Mouse (Mus musculus): ENCODE measurements around the gene Nuak1. TPM values are rescaled to one million over a fixed set of nuclear protein-coding genes. Genes with fewer than 3 reads are reported as not detected.
A peak's percentile ranks its signal among the peaks of the same experiment; 100 is the strongest.

Nuak1 gene
- polyA plus RNA-seq, 1 experiment from 2014 or later: 3.0 TPM

DNA sequence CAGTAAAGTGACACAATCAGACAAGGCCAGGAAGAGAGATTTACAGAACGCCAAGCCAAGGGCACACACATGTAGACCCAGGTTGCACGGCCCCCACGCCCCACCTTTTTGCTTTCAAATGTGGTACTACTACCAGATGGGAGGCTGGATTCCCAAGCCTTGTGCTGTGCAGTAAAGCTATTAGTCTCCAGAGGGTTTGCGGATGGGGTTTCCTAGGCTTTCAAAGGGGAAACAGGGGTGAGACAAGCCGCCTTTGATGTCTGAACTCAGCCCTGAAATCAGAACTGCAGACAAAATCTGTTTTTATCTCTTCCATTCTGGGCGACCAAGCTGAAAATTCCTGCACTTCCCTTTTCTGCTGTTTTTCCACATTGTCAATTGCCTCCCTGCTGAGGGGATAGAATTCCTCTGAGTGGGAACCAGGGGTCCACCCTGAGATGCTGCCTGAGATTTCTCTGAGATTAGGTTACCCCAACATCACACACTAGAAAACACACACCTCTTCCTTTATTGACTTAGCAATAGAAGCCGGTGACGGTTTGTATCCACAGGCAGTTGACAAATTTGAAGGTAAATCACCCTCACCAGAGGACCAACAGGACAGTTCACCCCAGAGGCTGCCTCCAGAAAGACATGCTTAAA, 35.1 kb downstream of the Nuak1 start:
- Histone ChIP-seq H3K27me3 (no peaks in the 10 kb centered on the region), H3K9ac (no peak overlapping the region), H3K27ac (no peak overlapping the region), H3K4me3 (no peak overlapping the region), H3K4me2 (no peak overlapping the region), H3K36me3 (peaks cover 12% of the 10 kb centered on the region), H3K9me3 (no peaks in the 10 kb centered on the region), H3K4me1 (peaks cover 46% of the 10 kb centered on the region)
- WGBS: 34% methylated on average over 8 of the region's 8 CpGs
- ATAC-seq (ENCODE audit: insufficient number of reproducible peaks, insufficient read depth, low FRiP score, low TSS enrichment, low read depth): no peak

DNA sequence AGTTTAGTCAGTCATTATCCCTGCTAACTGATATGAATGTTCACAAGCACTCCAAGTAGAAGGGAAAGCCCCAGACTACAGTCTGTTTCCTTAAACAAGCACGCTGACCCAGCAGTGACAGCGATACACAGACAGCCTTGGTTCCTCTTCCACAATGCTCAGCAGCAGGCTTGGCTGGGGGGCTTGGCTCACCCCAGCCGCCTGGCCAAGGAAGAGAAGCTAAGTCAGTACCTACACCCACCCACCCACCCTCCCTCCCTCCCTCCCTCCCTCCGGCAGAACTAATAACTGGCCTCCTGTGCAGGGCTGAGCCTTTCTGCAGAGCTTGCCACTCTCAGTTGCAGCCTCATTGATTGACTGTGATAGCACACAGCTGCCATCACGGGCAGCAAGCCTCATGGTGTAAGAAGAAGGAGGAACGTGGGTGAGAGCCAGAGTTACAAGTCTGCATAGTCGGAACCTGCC, 38.5 kb downstream of the Nuak1 start:
- Histone ChIP-seq H3K27ac (0 out of 2 replicates have a peak overlapping the region, but pooled peaks have one; percentile 11), H3K9me3 (no peaks in the 10 kb centered on the region), H3K9ac (no peak overlapping the region), H3K27me3 (no peaks in the 10 kb centered on the region), H3K4me3 (no peak overlapping the region), H3K36me3 (peaks cover 2% of the 10 kb centered on the region), H3K4me2 (no peak overlapping the region), H3K4me1 (peaks cover 33% of the 10 kb centered on the region)
- ATAC-seq (ENCODE audit: insufficient number of reproducible peaks, insufficient read depth, low FRiP score, low TSS enrichment, low read depth): no peak
- 43% methylated on average over 7 of the region's 7 CpGs for WGBS

DNA sequence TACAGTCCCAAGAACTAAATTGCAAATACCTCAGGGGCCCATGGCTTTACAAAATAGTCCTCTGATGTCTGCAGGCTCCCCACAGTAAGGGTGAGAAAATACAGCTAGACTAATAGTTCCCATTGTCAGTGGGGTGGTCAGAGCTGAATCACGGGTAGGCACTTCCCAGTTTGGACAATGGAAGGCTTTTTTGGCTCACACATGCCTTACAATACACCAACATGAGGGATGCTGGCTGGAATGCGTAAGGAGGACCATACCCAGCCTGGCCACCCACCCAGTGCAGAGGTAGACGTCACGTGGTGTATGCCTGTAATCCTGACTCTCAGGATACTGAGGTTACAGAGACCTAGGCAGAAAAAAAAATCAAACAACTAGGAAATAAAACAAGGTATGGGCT, 39.2 kb downstream of the Nuak1 start:
- H3K27me3 ChIP-seq: no peaks in the 10 kb centered on the region
- no peak overlapping the region for H3K9ac ChIP-seq
- peaks cover 36% of the 10 kb centered on the region for H3K4me1 ChIP-seq
- H3K4me2 ChIP-seq: no peak overlapping the region
- 40% methylated on average over 4 of the region's 4 CpGs for WGBS
- H3K4me3 ChIP-seq: no peak overlapping the region
- no peaks in the 10 kb centered on the region for H3K9me3 ChIP-seq
- no peak overlapping the region for H3K27ac ChIP-seq
- H3K36me3 ChIP-seq: no peaks in the 10 kb centered on the region; the same call in 1 of the 2 replicates
- no peak for ATAC-seq (ENCODE audit: insufficient number of reproducible peaks, insufficient read depth, low FRiP score, low TSS enrichment, low read depth)

DNA sequence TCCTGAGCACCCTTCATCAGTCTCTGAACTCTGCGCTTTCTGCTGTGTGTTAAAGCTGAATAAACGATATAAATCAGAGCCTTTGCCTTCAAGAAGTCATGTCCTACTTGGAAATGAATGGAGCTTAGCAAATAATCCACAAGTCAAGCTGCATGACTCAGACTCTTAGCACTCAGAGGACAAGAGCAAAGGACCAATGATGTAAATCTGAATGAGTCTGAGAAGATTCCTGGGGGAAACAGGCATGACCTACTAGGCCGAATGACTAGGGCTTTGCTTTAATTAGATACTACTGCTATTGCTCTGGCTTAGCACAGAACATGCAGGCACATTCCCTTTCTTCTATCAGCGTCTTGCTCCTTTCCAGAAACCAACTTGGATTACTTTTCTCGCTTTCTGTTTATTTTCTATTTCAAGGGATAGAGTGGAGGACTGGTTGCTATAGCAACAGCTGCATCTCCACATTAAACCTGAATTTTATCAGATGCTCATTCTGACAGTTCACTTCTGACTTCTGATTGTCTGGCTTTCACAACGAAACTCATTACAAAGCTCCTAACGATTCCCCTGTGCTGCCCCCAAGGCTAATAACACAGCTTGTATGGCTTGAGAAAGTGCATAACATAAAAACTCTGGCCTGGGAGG, 40.2 kb downstream of the Nuak1 start:
- ATAC-seq (ENCODE audit: insufficient number of reproducible peaks, insufficient read depth, low FRiP score, low TSS enrichment, low read depth): no peak
- no peaks in the 10 kb centered on the region for H3K27me3 ChIP-seq
- no peaks in the 10 kb centered on the region for H3K36me3 ChIP-seq
- no peaks in the 10 kb centered on the region for H3K9me3 ChIP-seq
- 72% methylated on average over 7 of the region's 7 CpGs for WGBS
- H3K4me2 ChIP-seq: no peak overlapping the region
- peaks cover 35% of the 10 kb centered on the region for H3K4me1 ChIP-seq
- no peak overlapping the region for H3K27ac ChIP-seq
- no peak overlapping the region for H3K4me3 ChIP-seq
- H3K9ac ChIP-seq: no peak overlapping the region

DNA sequence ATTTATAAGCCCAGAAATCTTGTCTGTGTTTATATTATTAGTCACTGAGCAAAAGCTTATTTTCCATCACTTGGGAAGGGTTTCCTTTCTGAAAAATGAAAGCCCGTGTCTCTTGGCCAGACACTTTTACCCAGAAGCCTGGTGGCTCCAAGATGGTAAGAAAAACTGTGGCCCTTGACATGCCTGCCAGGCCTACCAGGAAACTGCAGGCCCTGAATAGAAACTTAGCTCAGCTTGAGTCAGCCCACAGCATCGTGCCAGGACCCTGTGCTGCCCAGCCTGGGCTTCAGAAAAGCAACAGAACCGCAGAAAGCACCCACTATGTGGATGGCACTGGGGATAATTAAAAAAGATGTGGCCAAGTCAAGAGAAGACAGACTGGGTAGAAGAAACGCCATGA, 43.1 kb downstream of the Nuak1 start:
- 93% methylated on average over 4 of the region's 4 CpGs for WGBS
- no peak overlapping the region for H3K27ac ChIP-seq
- H3K4me3 ChIP-seq: no peak overlapping the region
- no peaks in the 10 kb centered on the region for H3K9me3 ChIP-seq
- 0 out of 2 replicates have a peak, but pooled peaks cover 3% of the 10 kb centered on the region for H3K36me3 ChIP-seq
- no peak overlapping the region for H3K9ac ChIP-seq
- H3K27me3 ChIP-seq: no peaks in the 10 kb centered on the region
- H3K4me1 ChIP-seq: peaks cover 43% of the 10 kb centered on the region
- H3K4me2 ChIP-seq: no peak overlapping the region
- no peak for ATAC-seq (ENCODE audit: insufficient number of reproducible peaks, insufficient read depth, low FRiP score, low TSS enrichment, low read depth)

DNA sequence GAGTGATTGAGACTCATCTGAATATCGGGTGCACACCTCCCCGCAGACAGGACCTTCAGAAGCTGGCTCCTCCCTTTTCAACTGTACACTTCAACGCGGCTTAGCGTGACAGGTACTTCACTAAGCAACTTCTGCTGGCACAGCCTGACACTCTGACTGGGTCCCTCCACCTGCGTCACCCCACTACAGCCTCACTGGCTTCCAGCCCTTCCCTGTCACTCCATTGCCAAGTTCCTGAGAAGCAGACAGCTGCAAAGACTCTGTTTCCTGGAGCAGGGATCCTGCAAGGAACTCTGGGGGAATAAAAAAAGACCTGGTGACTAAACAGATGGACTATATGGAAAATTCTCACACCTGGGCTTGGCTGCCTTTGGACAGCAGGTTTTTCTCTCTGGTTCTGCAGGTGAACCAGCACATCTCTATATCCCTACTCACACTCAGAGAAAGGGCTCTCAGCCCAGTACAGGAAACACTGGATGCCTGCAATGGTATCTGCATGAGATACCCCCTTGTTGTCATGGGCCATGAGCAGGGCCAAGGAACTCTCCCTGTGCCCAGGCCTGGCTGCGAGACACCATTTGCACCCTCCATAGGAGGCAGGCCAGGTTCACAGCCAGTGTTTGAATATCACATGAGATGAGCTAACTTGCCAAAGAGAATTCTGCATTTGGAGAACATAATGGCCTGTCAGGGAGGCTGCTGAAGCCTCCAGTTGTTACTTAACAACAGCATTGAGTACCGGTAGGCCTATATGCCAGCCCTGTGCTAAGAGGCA, 44.3 kb downstream of the Nuak1 start:
- no peak for ATAC-seq (ENCODE audit: insufficient number of reproducible peaks, insufficient read depth, low FRiP score, low TSS enrichment, low read depth)
- peaks cover 42% of the 10 kb centered on the region for H3K4me1 ChIP-seq
- no peak overlapping the region for H3K4me2 ChIP-seq
- WGBS: 81% methylated on average over 8 of the region's 8 CpGs
- H3K27ac ChIP-seq: no peak overlapping the region
- H3K36me3 ChIP-seq: 0 out of 2 replicates have a peak, but pooled peaks cover 5% of the 10 kb centered on the region
- no peak overlapping the region for H3K9ac ChIP-seq
- no peaks in the 10 kb centered on the region for H3K9me3 ChIP-seq
- no peak overlapping the region for H3K4me3 ChIP-seq
- no peaks in the 10 kb centered on the region for H3K27me3 ChIP-seq

DNA sequence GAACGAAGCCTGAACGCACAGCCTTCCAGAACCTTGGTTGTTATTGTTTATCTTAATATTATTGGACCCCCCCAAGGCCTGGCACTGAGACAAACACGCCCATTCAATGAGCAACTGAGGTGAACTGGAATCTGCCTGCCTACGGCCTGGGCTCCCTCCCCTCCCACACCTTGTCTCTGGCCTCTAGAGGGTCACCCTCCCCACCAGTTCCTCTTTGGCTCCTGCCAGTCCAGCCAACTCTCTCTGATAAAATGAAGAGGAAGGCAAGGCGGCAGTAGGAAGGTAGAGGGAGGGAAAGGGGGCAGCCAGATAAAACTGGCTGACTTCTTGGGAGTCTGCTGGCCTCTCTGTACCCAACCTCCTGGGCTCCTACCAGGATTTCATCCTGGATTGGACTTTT, 45.1 kb downstream of the Nuak1 start:
- Histone ChIP-seq H3K27me3 (no peaks in the 10 kb centered on the region), H3K4me3 (no peak overlapping the region), H3K9ac (no peak overlapping the region), H3K4me2 (no peak overlapping the region), H3K36me3 (0 out of 2 replicates have a peak, but pooled peaks cover 9% of the 10 kb centered on the region), H3K27ac (no peak overlapping the region), H3K4me1 (peaks cover 39% of the 10 kb centered on the region), H3K9me3 (no peaks in the 10 kb centered on the region)
- no peak for ATAC-seq (ENCODE audit: insufficient number of reproducible peaks, insufficient read depth, low FRiP score, low TSS enrichment, low read depth)
- WGBS: 82% methylated on average over 5 of the region's 5 CpGs

DNA sequence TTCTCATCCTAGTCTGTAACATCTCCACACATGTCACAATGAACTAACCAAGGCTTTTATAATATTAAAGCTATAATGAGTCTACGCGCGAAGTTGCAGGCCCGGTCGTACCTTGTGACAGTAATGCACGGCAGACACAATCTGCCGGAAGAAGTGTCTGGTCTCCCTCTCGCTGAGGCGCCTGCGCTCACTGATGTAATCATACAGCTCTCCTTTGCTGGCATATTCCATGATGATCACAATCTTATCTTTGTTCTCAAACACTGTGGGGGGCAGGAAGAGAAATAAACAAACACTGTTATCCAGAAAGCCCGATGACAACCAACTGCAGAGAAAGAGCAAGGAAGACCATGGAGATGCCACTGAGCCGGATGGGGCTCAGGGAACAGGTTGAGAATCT, 46.5 kb downstream of the Nuak1 start:
- no peaks in the 10 kb centered on the region for H3K27me3 ChIP-seq
- 0 out of 2 replicates have a peak, but pooled peaks cover 9% of the 10 kb centered on the region for H3K36me3 ChIP-seq
- WGBS: 80% methylated on average over 12 of the region's 12 CpGs
- H3K4me1 ChIP-seq: peaks cover 51% of the 10 kb centered on the region
- no peak overlapping the region for H3K27ac ChIP-seq
- no peak overlapping the region for H3K4me2 ChIP-seq
- no peaks in the 10 kb centered on the region for H3K9me3 ChIP-seq
- ATAC-seq (ENCODE audit: insufficient number of reproducible peaks, insufficient read depth, low FRiP score, low TSS enrichment, low read depth): no peak
- no peak overlapping the region for H3K4me3 ChIP-seq
- no peak overlapping the region for H3K9ac ChIP-seq

DNA sequence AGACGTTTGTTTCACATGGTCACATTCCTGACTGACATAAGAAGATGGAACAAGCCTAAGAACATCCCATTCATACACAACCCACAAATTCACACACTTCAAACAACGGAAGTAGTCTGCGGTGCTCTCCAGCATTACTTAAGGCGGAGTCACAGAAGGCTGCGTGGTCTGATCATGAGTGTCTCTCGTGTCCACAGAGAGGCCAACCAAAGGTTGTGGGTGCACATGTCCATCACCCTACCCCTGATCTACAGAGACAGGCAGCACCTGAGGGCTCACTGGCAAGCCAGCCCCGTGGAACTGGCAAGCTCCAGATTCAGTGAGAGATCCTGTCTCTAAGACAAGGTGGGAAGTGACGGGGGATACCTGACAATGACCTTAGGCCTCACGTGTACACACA, 47.0 kb downstream of the Nuak1 start:
- H3K4me3 ChIP-seq: no peak overlapping the region
- H3K27ac ChIP-seq: 0 out of 2 replicates have a peak overlapping the region, but pooled peaks have one; percentile 69
- H3K9me3 ChIP-seq: no peaks in the 10 kb centered on the region
- ATAC-seq (ENCODE audit: insufficient number of reproducible peaks, insufficient read depth, low FRiP score, low TSS enrichment, low read depth): no peak
- H3K4me2 ChIP-seq: no peak overlapping the region
- H3K4me1 ChIP-seq: peaks cover 56% of the 10 kb centered on the region
- H3K27me3 ChIP-seq: no peaks in the 10 kb centered on the region
- 0 out of 2 replicates have a peak, but pooled peaks cover 9% of the 10 kb centered on the region for H3K36me3 ChIP-seq
- 68% methylated on average over 9 of the region's 9 CpGs for WGBS
- no peak overlapping the region for H3K9ac ChIP-seq

DNA sequence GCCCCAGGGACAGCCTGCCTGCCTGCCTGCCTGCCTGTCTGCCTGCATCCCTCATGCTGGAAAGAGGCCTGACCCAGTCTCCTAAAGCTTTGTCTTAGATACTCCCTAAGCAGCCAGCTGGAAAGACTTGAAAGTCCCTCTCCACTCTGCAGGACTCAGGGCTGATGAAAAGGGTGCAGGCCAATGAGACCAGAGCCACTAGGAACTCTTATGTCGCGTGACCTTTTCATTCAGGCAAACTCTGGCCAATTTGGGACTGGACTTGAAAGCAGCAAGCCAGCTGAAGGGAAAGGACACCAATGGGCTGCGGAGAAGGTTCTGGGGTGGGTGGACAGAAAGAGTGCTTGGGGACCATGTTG, 47.7 kb downstream of the Nuak1 start:
- no peak for ATAC-seq (ENCODE audit: insufficient number of reproducible peaks, insufficient read depth, low FRiP score, low TSS enrichment, low read depth)
- H3K27ac ChIP-seq: peak overlapping the region; percentile 69
- peaks cover 63% of the 10 kb centered on the region for H3K4me1 ChIP-seq
- WGBS: 83% methylated on average over 3 of the region's 3 CpGs
- no peaks in the 10 kb centered on the region for H3K27me3 ChIP-seq
- no peaks in the 10 kb centered on the region for H3K9me3 ChIP-seq
- 0 out of 2 replicates have a peak, but pooled peaks cover 9% of the 10 kb centered on the region for H3K36me3 ChIP-seq
- H3K4me3 ChIP-seq: no peak overlapping the region
- H3K9ac ChIP-seq: no peak overlapping the region
- H3K4me2 ChIP-seq: peak overlapping the region; percentile 49

DNA sequence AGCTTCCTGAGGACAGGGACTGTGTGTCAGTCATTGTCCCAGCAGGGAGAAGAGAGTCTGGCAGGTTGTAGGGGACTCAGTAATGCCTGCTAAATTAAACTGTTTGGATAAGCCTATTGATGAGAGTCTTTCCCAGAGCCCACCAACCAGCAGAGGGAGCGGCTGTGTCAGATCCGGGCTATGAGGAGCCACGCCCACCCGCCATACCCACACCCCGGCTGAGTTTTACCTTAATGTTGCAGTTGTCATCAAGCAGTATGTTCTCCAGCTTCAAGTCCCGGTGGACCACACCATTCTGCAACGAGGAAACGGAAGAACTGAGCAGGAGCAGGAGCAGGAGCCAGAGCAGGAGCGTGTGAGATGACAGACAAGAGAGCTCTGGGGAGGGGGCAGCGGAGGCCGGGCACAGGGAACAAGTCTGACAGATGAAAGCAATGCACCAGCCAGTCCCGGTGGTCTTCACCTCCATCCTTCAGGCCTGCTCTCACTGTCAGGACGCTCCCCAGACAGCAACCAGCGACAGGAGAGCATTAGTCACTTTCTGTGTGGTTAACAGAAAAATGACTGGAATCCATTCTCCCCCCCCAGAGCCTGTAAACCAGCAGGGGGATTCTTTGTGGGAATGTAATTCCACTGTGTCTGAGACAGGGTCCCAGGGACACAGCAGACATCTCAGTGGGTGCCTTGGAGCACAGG, 48.2 kb downstream of the Nuak1 start:
- peak overlapping the region; percentile 69 for H3K27ac ChIP-seq
- ATAC-seq (ENCODE audit: insufficient number of reproducible peaks, insufficient read depth, low FRiP score, low TSS enrichment, low read depth): no peak
- no peaks in the 10 kb centered on the region for H3K9me3 ChIP-seq
- H3K4me2 ChIP-seq: peak overlapping the region; percentile 49
- H3K9ac ChIP-seq: no peak overlapping the region
- H3K27me3 ChIP-seq: no peaks in the 10 kb centered on the region
- H3K4me1 ChIP-seq: peaks cover 68% of the 10 kb centered on the region
- WGBS: 19% methylated on average over 14 of the region's 14 CpGs
- no peak overlapping the region for H3K4me3 ChIP-seq
- 0 out of 2 replicates have a peak, but pooled peaks cover 9% of the 10 kb centered on the region for H3K36me3 ChIP-seq
